Mouse (Mus musculus): Measurements from ENCODE around the gene Dpep1. TPM values are rescaled to one million over a fixed set of nuclear protein-coding genes. Genes with fewer than 3 reads are reported as not detected.
"Not testable (repeated sequence)": the region's sequence is repeated elsewhere in the genome, so short reads cannot be mapped to it uniquely, and the experiment has no call there.

Gene Dpep1
- polyA plus RNA-seq, 1 experiment from 2014 or later, result 10.5 TPM

GRCm38 (mm10) chr8:123213118-123213772 is 27.2 kb downstream of the Dpep1 start:
- H3K9me3 ChIP-seq, result no peaks in the 10 kb centered on the region
- H3K4me3 ChIP-seq, result peak overlapping the region; percentile 99
- WGBS, result 25% methylated on average over 22 of the region's 22 CpGs
- H3K4me1 ChIP-seq, result peaks cover 30% of the 10 kb centered on the region
- peak overlapping the region; percentile 90 for H3K27ac ChIP-seq (replicated peaks)
- no peak for DNase-seq (ENCODE audit: low spot score)
- no peaks in the 10 kb centered on the region; the same call in 1 of the 2 replicates for H3K27me3 ChIP-seq (replicated peaks; ENCODE audit: low read depth, poor library complexity, severe bottlenecking)
- peaks cover 23% of the 10 kb centered on the region for H3K36me3 ChIP-seq (replicated peaks)

GRCm38 (mm10) chr8:123215430-123215829 is 29.4 kb downstream of the Dpep1 start:
- Histone ChIP-seq H3K4me1 (peaks cover 30% of the 10 kb centered on the region), H3K4me3 (no peak overlapping the region), H3K27ac (replicated peaks) (no peak overlapping the region), H3K27me3 (replicated peaks; ENCODE audit: low read depth, poor library complexity, severe bottlenecking) (no peaks in the 10 kb centered on the region; the same call in 1 of the 2 replicates), H3K36me3 (replicated peaks) (0 out of 2 replicates have a peak, but pooled peaks cover 1% of the 10 kb centered on the region), H3K9me3 (no peaks in the 10 kb centered on the region)
- DNase-seq (ENCODE audit: low spot score), result no peak
- WGBS, result 84% methylated on average over 3 of the region's 3 CpGs

- Histone ChIP-seq H3K27me3 (replicated peaks; ENCODE audit: low read depth, poor library complexity, severe bottlenecking) (no peaks in the 10 kb centered on the region), H3K4me3 (no peak overlapping the region), H3K9me3 (no peaks in the 10 kb centered on the region), H3K27ac (replicated peaks) (no peak overlapping the region), H3K36me3 (replicated peaks) (no peaks in the 10 kb centered on the region), H3K4me1 (peaks cover 16% of the 10 kb centered on the region)
- 96% methylated on average over 1 of the region's 1 CpGs for WGBS
- DNase-seq (ENCODE audit: low spot score), result no peak
Measured at GRCm38 (mm10) chr8:123220917-123221316, 34.9 kb downstream of the Dpep1 start.

GRCm38 (mm10) chr8:123224278-123225266 is 38.5 kb downstream of the Dpep1 start, which contains the start of gene Cdk10:
Gene Cdk10 (plus strand): TSS chr8:123224842.
- Histone ChIP-seq H3K27ac (replicated peaks) (peak within 1 kb of the TSS; percentile 85), H3K4me1 (peaks cover 16% of the 10 kb centered on the region), H3K4me3 (peak within 1 kb of the TSS; percentile 72), H3K36me3 (replicated peaks) (peaks cover 33% of the 10 kb centered on the region), H3K9me3 (no peaks in the 10 kb centered on the region), H3K27me3 (replicated peaks; ENCODE audit: low read depth, poor library complexity, severe bottlenecking) (no peaks in the 10 kb centered on the region)
- peak; percentile 95 for DNase-seq (ENCODE audit: low spot score)
- 4% methylated on average over 59 of the region's 59 CpGs for WGBS

GRCm38 (mm10) chr8:123228416-123228815 is 42.4 kb downstream of the Dpep1 start:
- Histone ChIP-seq H3K4me1 (peaks cover 21% of the 10 kb centered on the region), H3K36me3 (replicated peaks) (peaks cover 48% of the 10 kb centered on the region), H3K4me3 (no peak overlapping the region), H3K9me3 (no peaks in the 10 kb centered on the region), H3K27me3 (replicated peaks; ENCODE audit: low read depth, poor library complexity, severe bottlenecking) (peaks cover 14% of the 10 kb centered on the region), H3K27ac (replicated peaks) (no peak overlapping the region)
- DNase-seq (ENCODE audit: low spot score), result no peak
- 97% methylated on average over 1 of the region's 1 CpGs for WGBS

- not testable (repeated sequence) for H3K9me3 ChIP-seq; H3K27ac ChIP-seq (replicated peaks); DNase-seq (ENCODE audit: low spot score); H3K4me3 ChIP-seq
- H3K4me1 ChIP-seq, result peaks cover 24% of the 10 kb centered on the region
- peaks cover 48% of the 10 kb centered on the region for H3K36me3 ChIP-seq (replicated peaks)
- peaks cover 33% of the 10 kb centered on the region for H3K27me3 ChIP-seq (replicated peaks; ENCODE audit: low read depth, poor library complexity, severe bottlenecking)
- 88% methylated on average over 11 of the region's 11 CpGs for WGBS
Measured at GRCm38 (mm10) chr8:123230326-123230725, 44.3 kb downstream of the Dpep1 start.

- DNase-seq (ENCODE audit: low spot score), result no peak
Measured at GRCm38 (mm10) chr8:123231742-123232141, 45.7 kb downstream of the Dpep1 start.

GRCm38 (mm10) chr8:123232553-123232952 is 46.5 kb downstream of the Dpep1 start:
- peaks cover 51% of the 10 kb centered on the region for H3K27me3 ChIP-seq (replicated peaks; ENCODE audit: low read depth, poor library complexity, severe bottlenecking)
- H3K4me1 ChIP-seq, result peaks cover 30% of the 10 kb centered on the region
- DNase-seq (ENCODE audit: low spot score), result no peak
- H3K27ac ChIP-seq (replicated peaks), result no peak overlapping the region
- H3K4me3 ChIP-seq, result no peak overlapping the region
- H3K9me3 ChIP-seq, result no peaks in the 10 kb centered on the region
- 50% methylated on average over 7 of the region's 7 CpGs for WGBS
- peaks cover 35% of the 10 kb centered on the region for H3K36me3 ChIP-seq (replicated peaks)

More at GRCm38 (mm10) chr8:123231742-123232141, 45.7 kb downstream of the Dpep1 start:
- no peak overlapping the region for H3K27ac ChIP-seq (replicated peaks)
- peaks cover 30% of the 10 kb centered on the region for H3K4me1 ChIP-seq
- H3K27me3 ChIP-seq (replicated peaks; ENCODE audit: low read depth, poor library complexity, severe bottlenecking), result peaks cover 46% of the 10 kb centered on the region
- WGBS, result 63% methylated on average over 5 of the region's 5 CpGs
- H3K36me3 ChIP-seq (replicated peaks), result peaks cover 43% of the 10 kb centered on the region
- H3K4me3 ChIP-seq, result no peak overlapping the region
- H3K9me3 ChIP-seq, result no peaks in the 10 kb centered on the region

- WGBS, result 65% methylated on average over 13 of the region's 13 CpGs
- Histone ChIP-seq H3K4me1 (peaks cover 30% of the 10 kb centered on the region), H3K27me3 (replicated peaks; ENCODE audit: low read depth, poor library complexity, severe bottlenecking) (peaks cover 51% of the 10 kb centered on the region), H3K4me3 (0 out of 2 replicates have a peak overlapping the region, but pooled peaks have one; percentile 8), H3K9me3 (no peaks in the 10 kb centered on the region), H3K36me3 (replicated peaks) (peaks cover 28% of the 10 kb centered on the region), H3K27ac (replicated peaks) (no peak overlapping the region)
- no peak for DNase-seq (ENCODE audit: low spot score)
Measured at GRCm38 (mm10) chr8:123233300-123233699, 47.3 kb downstream of the Dpep1 start.

- Histone ChIP-seq H3K27ac (replicated peaks) (no peak overlapping the region), H3K9me3 (no peaks in the 10 kb centered on the region), H3K4me3 (0 out of 2 replicates have a peak overlapping the region, but pooled peaks have one; percentile 8), H3K27me3 (replicated peaks; ENCODE audit: low read depth, poor library complexity, severe bottlenecking) (peaks cover 51% of the 10 kb centered on the region), H3K4me1 (peaks cover 30% of the 10 kb centered on the region), H3K36me3 (replicated peaks) (peaks cover 23% of the 10 kb centered on the region)
- peak; percentile 19 for DNase-seq (ENCODE audit: low spot score)
- WGBS, result 80% methylated on average over 11 of the region's 11 CpGs
Measured at GRCm38 (mm10) chr8:123233760-123234159, 47.7 kb downstream of the Dpep1 start.

GRCm38 (mm10) chr8:123234918-123235519 is 49.0 kb downstream of the Dpep1 start:
- H3K9me3 ChIP-seq, result no peaks in the 10 kb centered on the region
- WGBS, result 42% methylated on average over 13 of the region's 13 CpGs
- H3K4me1 ChIP-seq, result peaks cover 30% of the 10 kb centered on the region
- H3K36me3 ChIP-seq (replicated peaks), result peaks cover 12% of the 10 kb centered on the region
- peak; percentile 23 for DNase-seq (ENCODE audit: low spot score)
- H3K4me3 ChIP-seq, result peak overlapping the region; percentile 57
- no peak overlapping the region; the same call in 1 of the 2 replicates for H3K27ac ChIP-seq (replicated peaks)
- peaks cover 51% of the 10 kb centered on the region for H3K27me3 ChIP-seq (replicated peaks; ENCODE audit: low read depth, poor library complexity, severe bottlenecking)
